Mouse (Mus musculus) CD8-positive naive resting alpha-beta T cell, adult 2 months (primary cell): Measurements from ENCODE around the gene Rtp1.

ENCODE experiments used
- DNase-seq, 2 experiments: peaks; one replicate each; pipeline ENCODE4 v3.0.0; 2022; ENCODE audit warnings: low read depth in 2 of 2, low spot score in 2 of 2

Gene Rtp1

DNA sequence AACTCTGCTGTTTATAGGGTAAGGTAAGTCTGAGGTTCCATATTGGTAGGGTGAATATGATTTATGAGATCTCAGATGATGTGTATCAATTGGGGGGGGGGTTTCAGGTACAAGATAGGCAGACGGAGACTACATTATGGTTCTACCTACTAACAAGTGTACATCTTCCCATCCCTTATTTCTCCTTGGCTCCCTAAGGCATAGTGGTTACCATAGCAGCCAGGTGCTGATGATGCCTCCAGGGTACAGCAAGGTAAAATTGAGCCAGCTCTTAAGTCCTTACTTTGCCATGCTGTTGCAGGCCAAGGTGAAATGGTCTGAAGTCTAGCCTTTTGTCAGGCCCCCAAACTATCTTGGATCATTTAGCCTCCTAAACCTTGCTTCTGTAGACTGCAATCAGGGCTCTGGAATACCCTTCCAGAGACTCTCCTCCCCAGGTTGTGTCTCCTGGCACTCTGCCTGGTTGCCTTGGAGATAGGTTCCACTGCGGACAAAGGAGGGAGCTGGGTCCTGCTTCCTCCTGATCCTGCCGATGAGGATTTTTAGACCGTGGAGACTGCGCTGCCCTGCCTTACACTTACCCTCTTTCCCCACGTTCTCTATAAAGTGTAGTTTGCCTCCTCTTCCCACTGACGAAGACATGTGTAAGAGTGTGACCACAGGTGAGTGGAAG, at the start of gene Rtp1:
TSS of gene Rtp1 (plus strand) at position 487 of the 673 bp plus-strand sequence.
- no peak for DNase-seq

DNA sequence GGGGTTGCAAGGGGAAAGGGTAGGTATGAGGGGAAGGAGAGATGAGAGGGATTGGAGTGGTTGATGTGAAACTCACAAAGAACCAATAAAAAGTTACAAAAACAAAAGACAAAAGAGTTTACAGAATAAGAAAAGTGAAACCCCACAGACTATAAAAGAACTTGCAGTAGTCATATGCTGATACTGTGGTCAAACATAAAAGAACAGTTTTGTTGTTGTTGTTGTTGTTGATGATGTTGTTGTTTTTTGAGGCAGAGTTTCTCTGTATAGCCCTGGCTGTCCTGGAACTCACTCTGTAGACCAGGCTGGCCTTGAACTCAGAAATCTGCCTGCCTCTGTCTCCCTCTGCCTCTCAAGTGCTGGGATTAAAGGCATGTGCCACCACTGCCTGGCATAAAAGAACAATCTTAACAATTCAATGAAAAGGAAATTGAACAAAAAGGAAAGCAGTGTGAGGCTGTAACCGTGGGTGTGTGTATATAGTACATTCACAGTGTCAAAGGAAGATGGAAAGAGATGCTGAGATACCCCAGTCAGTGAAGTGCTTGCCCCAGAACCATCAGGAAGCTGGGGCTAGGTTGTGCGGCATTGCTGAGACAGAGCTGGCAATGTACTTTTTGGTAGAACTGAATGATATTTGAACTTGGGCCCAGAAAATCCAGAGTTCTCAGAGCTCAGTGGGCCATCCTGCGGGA, 49.2 kb upstream of the Rtp1 start:
- no peak for DNase-seq

DNA sequence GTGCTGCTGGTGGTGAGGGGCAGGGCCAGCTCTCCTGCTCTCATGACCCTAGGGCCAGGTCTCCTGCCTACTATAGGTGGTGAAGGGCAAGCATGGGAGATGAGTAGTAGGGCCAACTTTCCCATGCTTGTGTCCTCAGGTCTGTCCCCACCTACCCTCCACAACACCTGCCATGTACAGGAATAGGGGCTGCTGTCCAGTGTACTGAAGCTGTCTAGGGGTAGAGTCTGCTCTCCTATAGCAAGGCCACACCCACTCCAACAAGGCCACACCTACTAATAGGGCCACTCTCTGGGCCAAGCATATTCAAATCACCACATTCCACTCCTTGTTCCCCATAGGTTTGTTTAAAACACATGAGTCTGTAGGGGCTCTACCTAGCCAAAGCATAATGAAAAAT, 44.6 kb upstream of the Rtp1 start:
- DNase-seq, result no peak

DNA sequence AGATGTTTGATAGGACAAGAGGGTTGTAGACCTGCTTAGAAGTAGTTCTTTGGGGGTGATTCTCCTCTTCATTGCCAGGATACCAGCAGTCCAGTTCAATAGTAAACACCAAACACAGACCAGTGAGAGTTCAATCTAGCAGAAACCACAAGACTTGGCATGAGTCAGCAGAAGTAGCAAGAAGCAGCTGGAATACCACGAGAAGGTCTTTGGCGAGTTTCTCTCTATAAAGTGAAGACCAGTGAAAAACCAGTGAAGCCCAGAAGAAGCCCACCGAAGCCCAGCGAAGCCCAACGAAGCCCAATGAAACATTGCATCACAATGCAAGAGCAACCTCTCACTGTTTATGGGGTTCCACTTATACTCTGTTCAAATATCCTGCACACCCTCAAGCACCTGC, 31.0 kb upstream of the Rtp1 start:
- no peak for DNase-seq

DNA sequence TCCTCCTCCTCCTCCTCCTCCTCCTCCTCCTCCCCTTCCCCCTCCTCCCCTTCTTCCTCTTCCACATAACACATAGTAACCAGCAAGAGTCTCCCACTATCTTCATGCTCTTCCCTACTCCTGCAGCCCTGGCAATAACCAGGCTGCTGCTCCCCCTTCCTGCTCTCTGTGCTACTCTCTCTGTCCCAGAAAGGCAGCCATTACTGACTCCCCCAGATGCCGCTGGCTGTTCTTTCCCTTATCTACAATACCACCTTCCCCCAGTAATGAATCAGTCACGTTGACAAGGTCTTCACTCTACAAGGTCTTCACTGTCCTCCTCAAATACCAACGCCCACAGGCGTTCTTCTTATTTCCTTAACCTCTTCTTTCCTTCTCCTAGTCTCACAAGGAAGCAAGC, 27.5 kb upstream of the Rtp1 start:
- no peak for DNase-seq

DNA sequence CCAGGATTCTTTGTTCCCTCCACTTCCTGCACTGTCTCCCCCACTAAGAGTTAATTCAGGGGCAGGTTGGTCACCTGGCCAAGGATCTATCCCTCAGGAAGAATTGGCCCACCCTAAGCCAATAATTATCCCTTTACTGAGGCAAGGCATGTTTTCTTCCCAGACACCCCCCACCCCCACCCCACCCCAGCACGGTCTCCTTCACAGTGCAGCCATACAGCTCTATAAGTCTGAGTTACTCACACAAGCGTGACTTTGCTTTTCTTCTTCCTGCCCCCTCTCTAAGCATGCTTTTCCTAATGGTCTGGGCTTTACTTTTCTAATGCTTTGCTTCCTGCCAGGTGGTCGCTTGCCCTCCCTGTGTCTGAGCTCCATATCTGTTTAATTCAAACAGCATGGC, 27.0 kb upstream of the Rtp1 start:
- DNase-seq, result no peak

DNA sequence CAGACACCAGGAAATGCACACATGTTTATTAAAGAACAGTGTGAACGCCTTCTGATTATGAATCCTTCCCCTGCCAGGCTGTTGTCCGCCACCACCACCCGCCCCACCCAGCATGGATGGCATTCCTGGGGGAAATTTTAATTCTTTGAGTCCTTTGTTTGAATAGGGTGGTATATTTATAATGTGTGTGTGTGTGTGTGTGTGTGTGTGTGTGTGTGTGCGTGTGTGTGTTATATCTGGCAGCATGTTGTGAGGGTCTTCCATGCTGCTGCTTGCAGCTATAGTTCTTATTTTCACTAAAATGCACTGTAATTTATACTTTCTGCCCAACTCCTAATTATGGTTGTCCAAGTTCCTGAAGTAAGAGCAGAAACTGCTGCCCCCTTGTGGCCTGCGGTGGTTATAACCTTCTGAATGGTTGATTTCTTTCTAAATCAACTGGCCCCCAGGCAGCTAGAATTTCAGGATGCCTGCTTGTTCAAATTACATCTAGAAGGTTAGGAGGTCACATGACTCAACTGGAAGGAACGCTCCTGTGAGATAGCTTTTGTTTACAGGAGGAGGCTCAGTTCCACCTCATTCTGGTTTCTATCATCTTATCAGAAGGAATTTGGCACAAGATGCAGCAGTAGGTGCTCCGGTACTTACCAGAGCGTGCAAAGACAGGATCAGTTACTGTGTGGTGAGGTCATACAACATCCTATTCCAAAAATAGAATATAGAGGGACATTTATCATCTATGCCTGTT, 25.8 kb upstream of the Rtp1 start:
- peak; percentile 74 to 80 for DNase-seq

DNA sequence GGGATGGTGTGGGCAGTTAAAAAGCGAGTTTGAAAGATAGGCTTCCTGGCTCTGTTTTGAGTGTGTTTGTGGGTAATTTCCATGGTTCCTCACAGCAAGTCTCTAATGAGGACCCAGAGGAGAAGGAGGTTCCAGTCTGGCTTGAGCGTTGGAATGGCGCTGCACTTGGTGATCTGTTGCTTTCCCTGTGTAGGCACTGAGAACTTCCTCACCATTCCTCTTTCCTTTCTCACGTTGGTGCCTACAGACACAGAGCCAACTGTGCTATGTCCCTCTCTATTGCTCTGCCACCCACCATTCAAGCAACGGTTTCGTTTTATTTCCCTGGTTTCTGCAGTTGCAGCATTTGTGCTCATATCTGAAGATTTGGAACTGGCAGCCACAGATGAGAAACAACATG, 16.0 kb upstream of the Rtp1 start:
- no peak for DNase-seq

DNA sequence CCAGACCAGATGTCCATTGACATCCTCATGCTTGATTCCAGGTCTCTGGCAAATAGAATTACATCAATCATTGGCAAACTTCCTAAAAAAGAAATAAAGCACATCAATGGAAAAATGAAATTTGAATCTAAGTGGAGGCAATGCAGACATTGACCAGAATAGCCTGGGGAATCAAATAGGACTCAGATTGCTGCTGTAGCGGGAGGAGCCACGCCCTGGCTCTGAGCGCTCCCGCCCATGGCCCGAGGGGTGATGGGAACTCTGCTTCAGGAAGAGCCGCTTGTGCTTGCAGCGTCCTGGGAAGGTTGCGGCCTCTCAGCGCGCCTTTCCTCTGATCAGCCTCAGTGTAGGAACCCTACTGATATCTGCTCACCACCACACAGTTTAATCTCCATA, 12.7 kb upstream of the Rtp1 start:
- DNase-seq, result no peak

DNA sequence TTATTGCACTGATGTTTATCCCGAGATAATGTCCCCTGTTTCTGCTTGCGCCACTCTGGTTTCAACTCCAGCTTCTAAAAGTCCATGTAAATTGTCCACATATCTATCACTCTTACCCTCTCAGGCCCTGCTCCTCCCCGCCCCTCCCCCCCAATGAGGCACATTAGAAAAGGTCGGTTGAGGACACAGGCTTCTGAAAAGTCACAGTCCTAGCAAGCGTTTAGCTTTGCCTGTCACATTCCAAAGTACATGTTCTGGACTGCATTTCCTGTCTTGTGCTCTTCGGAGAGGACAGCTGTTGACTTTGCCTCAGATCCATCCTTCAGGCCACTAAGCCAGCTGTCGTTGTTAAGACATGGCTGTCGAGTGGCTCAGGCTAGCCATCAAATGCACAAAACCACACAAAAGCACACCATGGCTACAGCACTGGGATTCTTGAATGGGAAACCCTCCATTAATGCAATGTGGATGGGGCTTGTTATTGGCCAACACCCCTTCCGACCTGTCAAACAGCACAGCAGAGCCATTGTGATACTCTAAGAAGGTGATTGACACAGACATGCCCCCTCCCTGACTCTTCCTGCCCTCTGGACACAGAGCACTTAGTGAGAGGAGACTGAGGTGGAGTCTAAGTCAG, 12.2 kb upstream of the Rtp1 start:
- DNase-seq, result no peak

DNA sequence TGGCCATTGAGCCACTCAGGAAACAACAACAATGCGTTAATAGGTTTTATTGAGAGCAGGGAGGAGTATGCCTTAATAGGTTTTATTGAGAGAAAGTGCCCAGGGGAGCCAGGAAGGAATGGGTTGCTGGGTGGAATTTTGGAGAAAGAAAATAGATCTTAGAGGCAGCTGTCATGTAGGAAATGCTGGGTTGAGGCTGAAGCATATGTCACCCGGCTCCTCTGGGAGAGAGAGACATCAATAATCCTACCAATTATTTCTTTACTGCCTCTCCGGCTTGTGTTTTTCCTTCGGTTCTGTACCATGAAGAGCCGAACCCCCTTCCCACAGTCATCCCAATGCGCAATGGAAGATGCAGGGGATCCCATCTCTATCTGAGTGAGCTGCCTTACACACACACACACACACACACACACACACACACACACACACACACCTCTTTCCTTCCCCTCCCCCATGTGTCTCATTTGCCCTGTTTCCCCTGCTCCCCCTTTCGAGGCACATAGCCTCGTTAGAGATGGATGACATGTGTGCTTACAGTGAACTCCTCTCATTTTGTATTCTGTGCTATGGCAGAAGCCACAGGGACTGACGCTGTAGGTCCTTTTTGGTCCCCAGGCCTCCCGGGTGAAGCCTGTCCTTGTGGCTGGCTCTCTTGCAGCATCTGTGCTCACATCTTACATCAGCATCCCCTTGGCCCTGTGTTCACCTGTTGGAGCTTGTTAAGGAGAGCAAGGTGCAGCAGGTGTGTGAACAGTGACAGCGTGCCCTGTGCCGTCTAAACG, 11.3 kb upstream of the Rtp1 start:
- no peak for DNase-seq

DNA sequence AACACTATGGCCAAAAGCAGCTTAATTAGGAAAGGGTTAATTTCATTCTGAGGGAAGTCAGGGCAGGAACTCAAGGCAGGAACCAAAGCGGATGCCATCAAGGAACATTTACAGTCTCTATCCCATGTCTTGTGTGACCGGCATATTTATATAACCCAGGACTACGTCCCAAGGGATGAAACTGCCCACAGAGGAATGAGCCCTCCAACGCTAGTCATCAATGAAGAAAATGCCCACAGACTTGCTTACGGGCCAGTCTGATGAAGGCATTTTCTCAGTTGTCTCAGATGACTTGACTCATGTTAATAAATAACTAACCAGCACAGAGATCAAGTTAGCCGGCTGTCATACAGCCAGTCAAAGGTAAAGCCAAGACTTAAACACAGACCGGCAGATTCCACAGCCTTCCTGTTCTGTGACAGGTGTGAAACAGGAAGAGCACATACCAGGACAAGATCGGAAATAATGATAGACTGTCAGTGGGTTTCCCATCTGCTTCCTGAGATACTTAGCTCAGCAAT, 9.3 kb upstream of the Rtp1 start:
- DNase-seq, result no peak

DNA sequence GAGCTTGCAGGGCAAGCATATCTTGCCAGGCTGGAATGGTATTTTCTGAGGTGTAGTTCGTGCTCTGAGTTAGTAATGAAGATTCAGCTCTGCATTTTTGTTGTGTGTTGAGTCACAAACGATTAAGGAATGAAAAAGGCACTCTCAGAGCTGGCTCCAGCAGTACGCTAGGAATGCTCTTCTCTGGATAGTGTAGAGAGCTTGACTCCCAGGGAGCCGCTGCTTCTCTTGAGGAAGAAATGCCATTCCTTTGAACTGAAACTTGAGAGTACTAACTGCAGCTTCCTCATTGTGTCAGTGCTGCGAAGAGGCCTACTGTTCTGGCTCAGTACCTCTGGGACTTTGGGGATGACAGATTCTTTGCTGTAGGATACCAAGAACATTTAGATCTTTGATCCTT, 5.1 kb upstream of the Rtp1 start:
- DNase-seq, result no peak

DNA sequence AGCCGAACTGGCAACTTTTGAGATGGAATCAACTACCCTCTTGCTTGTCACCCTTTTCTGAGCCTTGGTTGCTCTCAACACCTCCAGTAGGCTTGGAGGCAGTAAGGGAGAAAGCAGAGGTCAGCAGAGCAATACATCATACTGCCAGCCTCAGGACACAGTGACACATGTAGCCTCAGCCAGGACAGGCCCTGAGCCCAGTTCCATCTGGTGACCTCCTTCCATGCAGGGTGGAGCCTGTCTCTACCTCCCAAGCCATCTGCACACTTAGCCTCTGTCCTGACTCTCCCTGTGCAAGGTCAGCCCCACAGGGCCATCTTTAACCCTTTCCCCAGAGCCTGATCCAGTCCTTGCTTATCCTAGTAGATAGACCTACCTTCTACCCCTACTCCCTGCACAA, 1.2 kb upstream of the Rtp1 start:
- DNase-seq, result no peak

DNA sequence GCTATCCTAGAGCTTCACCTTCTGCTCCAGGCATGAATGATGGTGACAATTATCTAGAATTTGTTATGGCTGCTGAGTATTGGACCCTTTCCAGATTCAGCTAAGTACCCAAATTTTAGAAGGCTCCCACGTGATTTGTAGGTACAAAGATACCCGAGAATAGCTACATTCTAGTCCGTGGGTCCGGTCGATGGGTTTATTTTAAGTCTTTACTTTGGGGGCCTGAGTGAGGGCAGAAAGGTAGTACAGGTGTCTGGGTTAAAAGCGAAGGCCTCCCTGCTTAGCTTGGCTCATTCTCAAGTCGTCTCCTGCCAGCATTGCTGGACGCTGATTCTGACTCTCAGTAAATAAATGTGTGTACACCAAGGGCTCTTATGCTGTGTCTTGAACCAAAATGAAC, 1.1 kb downstream of the Rtp1 start:
- DNase-seq, result no peak

DNA sequence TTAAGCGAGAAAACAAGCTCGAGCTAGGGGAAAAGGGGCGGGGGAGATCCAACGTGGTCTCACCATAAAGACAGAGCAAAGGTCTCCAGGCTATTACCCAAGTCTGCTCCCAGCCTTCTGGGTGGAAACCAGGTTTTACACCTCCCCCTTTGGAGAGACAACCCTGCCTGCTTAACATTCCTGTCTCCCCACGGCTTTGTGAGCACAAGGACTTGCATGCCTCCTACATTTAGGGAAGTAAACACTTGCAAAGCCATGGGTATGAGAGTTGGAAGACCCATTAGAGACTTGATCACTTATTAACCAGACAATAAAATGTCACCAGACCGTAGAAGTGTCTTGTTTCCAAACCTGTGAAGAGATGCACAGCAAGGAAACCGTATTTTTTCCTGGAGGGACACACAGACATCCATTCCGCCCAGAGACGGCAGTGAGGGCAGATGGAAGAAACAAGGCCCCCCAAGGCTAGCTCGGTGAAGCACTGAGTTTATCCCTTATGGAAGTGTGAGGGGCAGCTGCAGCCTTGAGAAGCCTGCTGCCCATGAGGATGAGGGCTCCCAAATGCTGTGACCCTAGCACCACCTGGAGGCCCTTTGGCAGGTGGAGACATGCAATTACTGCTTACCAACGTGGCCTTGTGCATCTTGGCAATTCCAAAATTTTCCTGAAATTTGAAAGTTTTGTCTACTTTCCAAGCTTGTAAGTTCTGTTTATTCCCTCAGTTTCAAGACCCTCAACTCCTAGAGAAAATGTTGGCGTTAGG, 8.7 kb downstream of the Rtp1 start:
- DNase-seq, result no peak

DNA sequence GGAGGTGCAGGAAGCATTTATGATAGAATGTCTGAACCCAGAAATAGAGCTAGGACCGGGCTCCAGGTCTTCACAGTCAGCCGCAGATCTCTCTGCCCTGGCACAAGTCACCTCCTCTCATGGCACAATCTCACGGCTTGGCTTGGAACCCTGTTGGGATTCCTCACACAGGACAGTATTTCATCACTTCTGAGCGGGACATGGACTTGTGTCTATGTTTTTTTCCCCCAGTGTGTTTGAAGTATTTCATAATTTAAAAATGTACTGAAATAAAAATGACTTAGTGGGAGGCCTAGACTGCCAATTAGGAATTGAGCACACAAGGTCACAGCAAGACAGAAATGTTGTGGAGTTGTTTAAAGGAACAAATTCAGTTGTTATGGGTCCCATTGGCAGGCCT, 15.3 kb downstream of the Rtp1 start:
- no peak for DNase-seq

DNA sequence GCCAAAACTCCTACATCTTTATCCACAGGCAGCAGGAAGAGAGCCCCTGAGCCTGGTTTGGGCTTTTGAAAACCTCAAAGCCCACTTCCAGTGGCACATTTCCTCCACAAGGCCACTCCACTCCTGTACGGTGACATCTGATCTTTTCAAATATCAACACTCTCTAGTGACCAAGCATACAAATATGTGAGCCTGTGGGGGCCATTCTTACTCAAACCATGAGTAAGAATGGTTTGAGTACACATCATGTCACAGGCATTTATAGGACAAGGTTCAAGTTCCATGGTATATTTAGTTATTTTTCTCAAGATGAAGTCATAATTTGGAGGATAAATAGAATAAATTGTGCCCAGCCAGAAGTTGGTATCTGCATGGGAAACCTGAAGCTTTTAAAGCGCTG, 21.0 kb downstream of the Rtp1 start:
- no peak for DNase-seq

DNA sequence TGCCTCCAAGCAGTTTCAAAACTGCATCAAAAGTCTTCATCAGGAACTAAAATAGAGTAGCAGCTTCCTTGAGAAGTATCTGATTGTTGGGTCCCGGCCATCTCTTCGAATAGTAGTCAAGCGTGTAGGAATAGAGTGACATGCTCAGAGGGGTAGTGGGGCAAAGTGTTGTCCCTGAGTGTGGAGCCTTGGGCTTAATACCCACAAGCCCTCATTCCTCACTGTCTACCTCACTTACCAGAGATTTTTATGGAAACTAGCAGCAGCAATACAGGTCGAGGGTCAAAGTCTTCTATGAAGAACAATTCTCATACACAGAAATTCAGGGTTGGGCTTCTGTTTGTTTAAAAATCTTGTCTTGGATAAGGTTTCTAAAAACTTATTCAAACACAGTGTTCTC, 21.9 kb downstream of the Rtp1 start:
- DNase-seq, result no peak

DNA sequence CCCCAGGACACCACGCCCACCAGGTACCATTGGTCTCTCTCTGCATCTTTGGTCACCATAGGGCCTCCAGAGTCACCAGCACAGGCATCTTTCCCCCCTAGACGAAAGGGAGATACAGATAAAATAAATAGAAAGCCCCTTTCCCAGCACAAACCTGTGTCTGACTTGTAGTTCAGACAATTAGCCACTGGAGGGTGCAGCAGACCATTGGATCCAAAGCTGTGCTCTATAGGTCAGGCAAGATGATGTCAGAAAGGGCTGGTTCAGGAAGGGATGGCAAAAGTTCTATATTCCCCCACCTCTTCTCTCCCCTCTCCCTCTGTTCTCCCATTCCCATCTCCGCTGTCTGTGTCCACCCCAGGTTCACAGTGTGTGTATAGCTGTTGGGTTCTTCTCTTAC, 23.5 kb downstream of the Rtp1 start:
- peak; percentile 25 to 49 for DNase-seq
